Mouse (Mus musculus) spleen, postnatal 36 days (tissue): ENCODE data around the gene Mpzl1.

Experiments used
- DNase-seq, 2 experiments: peaks; one replicate each; pipeline ENCODE4 v3.0.0; 2022; ENCODE audit warnings: low spot score in 2 of 2, mixed read lengths in 1 of 2

The Mpzl1 gene

DNA sequence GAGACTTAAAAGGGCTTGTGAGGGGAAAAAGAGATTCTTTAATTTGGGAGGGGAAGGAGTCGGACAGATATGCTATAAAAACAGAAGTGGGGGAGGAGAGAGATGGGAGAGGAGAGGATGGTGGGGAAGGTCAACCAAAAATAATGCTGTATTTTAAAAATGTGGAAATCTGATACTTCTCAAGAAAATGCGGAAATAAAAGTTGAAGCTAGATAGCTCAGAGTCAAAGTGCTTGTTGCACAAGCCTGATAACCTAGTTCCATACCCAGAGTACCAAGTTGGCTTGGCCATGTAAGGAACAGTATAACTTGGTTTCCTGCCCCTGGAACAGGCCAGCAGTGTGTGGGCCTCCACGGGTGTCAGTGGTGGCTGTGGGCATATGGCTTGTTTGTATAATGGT is 19.5 kb downstream of the Mpzl1 start:
- DNase-seq: no peak

- no peak for DNase-seq
Measured at GRCm38 (mm10) chr1:165613926-165614325, 20.4 kb downstream of the Mpzl1 start.

GRCm38 (mm10) chr1:165612714-165613113 is 21.6 kb downstream of the Mpzl1 start:
- DNase-seq: no peak

DNA sequence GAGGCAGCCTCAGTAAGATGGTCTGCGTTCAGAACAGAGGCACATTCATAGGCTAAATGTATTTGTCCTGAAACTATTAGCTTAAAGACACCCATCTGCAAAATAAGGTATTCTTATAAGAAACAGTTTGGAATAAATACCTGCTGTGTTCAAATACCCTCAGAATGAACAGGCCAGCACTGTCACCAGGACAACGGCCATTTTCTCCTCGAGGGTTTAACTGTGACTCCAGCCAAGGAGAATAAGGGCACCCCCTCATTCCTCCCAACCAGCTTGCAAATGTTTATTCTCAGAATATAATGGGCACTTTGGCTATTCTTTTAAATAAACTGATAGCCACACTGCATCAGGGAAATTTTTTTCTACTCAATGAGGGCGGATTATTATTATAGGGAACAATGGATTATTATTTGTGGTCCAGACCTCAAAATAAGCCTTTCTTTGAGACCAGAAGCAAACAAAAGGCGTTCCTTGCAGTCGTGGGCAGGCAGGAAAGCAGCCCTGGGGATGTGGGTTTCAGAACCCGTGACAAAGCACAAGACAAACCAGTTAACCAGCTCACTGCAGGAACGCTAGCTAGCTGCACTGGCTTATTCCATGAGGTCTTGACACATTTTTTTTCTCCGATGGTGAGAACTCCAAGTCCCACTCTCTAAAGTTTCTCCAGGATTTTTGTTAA is 23.9 kb downstream of the Mpzl1 start:
- DNase-seq: no peak

GRCm38 (mm10) chr1:165609495-165610320 is 24.6 kb downstream of the Mpzl1 start:
- DNase-seq: no peak

DNA sequence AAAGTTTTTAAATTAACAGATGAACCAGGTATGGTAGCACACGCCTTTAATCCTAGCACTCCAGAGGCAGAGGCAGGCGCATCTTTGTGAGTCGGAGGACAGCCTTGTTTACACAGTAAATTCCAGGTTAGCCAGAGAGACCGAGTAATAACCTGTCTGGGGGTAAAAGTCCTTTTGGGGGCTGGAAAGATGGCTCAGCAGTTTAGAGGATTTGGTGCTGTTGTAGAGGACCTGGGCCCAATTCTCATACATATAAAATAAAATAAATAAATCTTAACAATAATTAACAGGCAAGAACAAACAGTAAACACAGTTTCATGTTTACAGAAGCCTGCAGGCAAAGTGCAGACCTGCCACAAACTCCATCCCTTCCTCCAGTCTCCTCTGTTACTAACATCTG is 25.4 kb downstream of the Mpzl1 start:
- no peak for DNase-seq

GRCm38 (mm10) chr1:165605774-165606173 is 28.6 kb downstream of the Mpzl1 start:
- no peak for DNase-seq

DNA sequence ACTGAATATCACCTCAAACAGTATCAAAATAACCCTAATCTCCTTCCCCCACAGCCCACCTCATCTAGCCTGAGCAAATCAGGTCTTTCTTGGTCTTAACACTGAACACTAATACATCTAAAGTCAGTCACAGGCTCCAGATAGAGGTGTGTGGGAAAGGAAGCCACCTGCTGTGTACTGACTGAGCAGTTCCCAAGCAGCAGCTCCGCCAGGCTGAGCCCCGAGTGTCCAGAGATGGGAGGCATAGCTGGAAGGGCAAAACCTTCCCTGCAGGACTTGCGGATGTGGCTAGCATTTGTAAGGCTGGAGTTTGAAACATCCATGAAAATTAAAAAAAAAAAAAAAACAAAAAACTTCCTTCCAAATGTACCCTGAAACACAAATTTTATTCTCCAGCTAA is 29.2 kb downstream of the Mpzl1 start:
- DNase-seq: no peak

GRCm38 (mm10) chr1:165604203-165604602 is 30.1 kb downstream of the Mpzl1 start:
- DNase-seq: no peak

- no peak for DNase-seq
Measured at GRCm38 (mm10) chr1:165603218-165603617, 31.1 kb downstream of the Mpzl1 start.

- DNase-seq: no peak
Measured at GRCm38 (mm10) chr1:165601775-165602280, 32.5 kb downstream of the Mpzl1 start.

- DNase-seq: no peak
Measured at GRCm38 (mm10) chr1:165594699-165595421, 39.5 kb downstream of the Mpzl1 start.

- DNase-seq: no peak
Measured at GRCm38 (mm10) chr1:165592295-165593082, 41.8 kb downstream of the Mpzl1 start.

DNA sequence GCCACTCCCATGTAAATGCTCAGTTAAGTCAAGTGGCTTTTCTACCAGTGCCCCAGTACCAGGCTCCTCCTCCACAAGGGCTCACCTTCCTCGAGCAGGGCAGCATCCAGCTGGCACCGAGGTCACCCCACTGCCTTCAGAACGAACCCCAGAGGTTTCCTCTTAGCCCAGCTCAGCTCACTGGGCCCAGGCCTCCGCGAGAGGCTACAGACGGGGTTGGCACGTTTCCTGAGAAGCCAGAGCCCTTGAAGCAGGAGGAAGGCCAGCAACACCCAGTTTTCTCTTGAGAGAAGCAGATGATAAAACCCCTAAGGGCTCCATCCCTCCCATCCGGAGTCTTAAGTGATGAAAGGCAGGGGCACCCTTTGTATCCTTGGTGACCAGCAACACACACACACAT is 43.6 kb downstream of the Mpzl1 start:
- DNase-seq: no peak

DNA sequence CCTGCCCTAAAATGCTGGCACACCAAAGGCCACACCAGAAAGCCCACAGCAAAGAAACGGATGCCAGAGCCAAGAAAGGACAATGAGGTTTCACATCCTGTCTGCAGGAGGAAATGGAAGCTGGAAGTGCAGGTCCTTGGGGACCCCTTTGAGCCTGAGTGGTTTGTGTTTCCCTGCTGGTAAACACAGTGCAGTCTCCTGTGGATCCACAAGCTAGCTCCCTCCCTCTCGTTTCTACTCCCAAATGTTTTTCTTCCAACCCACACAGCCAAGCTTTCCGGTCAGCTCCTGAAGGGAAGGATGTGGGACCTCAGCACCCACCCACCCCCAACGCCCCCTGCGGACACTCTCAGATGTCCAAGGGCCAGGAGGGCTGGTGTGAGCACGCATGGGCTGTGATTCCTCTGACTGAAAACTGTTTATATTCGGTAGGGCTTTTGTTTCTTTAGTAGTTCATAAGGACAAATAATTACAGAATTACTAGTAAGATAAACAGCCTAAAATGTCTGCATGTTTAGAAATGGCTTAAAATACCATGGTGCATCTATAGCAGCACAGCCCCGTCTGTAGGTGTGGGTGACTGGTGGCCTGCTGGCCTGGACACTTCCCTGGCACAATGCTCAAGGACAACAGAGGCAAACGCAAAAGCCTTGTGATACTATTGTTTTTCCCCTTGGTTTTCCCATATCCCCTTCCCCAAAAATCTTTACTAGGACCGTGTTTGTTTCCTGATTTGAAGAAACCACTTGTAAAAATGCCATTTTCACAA is 44.9 kb downstream of the Mpzl1 start:
- DNase-seq: peak; percentile 48

DNA sequence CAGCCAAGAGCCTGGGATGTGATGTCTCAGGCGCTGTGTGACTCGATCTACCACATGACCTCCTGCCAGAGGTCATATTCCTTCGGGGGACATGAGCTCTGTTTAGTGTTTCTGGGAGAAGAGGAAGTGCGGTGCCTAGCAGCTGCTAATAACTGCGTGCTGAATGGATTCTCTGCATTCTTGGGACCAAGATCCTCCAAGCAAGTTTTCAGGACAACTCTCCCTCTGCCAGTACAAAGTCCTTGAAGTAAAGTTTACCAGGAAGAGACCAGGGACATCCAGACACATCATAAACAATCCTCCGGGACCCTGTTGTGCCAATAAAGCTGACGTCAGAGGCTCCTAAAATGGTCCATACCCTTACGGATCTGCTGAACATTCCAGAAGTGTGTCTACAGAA is 46.5 kb downstream of the Mpzl1 start:
- no peak for DNase-seq

- no peak for DNase-seq
Measured at GRCm38 (mm10) chr1:165586366-165586765, 48.0 kb downstream of the Mpzl1 start.

DNA sequence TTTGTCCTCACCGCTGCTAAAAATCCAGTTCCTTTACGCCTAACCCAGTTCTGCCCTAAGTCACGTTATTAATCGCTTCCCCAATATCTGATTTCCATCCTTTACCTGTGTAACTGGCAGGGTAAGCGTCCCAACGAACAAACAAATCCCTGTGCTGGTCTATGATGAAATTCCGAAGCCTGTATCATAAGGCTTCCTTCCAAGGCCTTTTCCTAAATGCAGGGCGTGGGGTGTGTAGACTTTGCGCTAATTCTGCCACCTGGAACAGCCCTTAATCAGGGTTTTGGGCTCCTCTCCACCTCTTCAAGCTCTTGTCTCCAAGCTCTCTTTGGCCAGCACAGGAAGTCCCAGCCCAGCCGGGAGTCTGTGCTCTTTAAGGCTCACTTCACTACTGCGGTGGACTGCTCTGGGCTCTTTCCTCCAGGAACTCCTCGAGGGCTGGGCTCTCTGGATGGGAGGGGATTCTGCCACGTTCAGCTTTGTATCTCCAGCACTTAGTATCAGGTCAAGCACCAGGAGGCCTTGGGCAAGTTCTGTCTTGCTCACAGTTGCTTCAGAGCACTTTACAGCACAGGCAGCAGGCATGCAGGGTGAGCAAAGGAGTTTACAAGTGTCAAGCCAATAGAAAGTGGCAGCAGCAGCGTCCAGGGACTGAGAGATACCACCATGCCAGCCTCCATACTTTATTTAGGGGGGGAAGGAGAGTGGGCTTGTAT is 48.8 kb downstream of the Mpzl1 start:
- DNase-seq: no peak

- peak; percentile 74 to 77 for DNase-seq
Measured at GRCm38 (mm10) chr1:165583529-165584184, 50.7 kb downstream of the Mpzl1 start.

DNA sequence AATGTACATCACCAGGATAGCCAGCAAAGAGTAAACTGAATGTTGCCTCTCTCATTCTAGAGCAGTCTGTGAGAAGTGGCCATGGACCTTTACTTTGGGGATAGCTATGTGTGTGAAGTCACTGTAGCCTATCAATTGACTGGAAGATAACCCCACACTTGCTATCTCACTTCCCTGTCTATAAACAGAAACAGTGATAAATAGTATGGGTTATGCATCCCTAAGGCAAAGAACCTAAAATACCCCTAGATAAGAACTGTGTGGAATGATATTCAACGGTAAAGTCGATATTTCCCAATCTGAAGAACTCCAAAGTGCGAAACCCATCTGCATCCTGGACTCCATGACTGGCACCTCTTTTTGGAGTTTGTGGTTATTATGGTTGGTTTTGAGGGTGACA is 53.1 kb downstream of the Mpzl1 start:
- no peak for DNase-seq
